Mouse (Mus musculus) olfactory bulb, adult 2 months (tissue): ENCODE measurements around the gene Tph2. TPM values are rescaled to one million over a fixed set of nuclear protein-coding genes. Genes with fewer than 3 reads are reported as not detected.
"Not testable (repeated sequence)": the region's sequence is repeated elsewhere in the genome, so short reads cannot be mapped to it uniquely, and the experiment has no call there.

Source experiments
- H3K27ac ChIP-seq: fragments of 200-500 bp; 2 replicates; pipeline ENCODE4 v1.5.1; 2012; ENCODE audit warnings: low read depth, low read length; ENCODE audit not compliant: insufficient read depth
- H3K4me1 ChIP-seq: fragments of 200-500 bp; 2 replicates; pipeline ENCODE4 v1.6.1; 2012; ENCODE audit warnings: low read length; ENCODE audit not compliant: control insufficient read depth, insufficient read depth
- H3K4me3 ChIP-seq: fragments of 200-500 bp; 2 replicates; pipeline ENCODE4 v1.5.1; 2012; ENCODE audit warnings: mild to moderate bottlenecking, low read depth, low read length, moderate library complexity; ENCODE audit not compliant: insufficient read depth
- CTCF ChIP-seq: fragments of 200-500 bp; IDR thresholded peaks from 2 replicates; pipeline ENCODE4 v1.5.1; 2012; ENCODE audit warnings: low read depth, mild to moderate bottlenecking, low read length, moderate library complexity; ENCODE audit not compliant: insufficient read depth
- POLR2A ChIP-seq: fragments of 200-500 bp; IDR thresholded peaks from 2 replicates; pipeline ENCODE4 v1.6.1; 2012; ENCODE audit warnings: mild to moderate bottlenecking, low read depth, low read length, moderate library complexity; ENCODE audit not compliant: insufficient read depth
- WGBS: fragments of 180-500 bp; shearing (Covaris S2); methylation state at CpG from one replicate; pipeline ENCODE4 v1.1.7; 2018; 5-methylcytosine and 5-hydroxymethylcytosine counted together
- polyA plus RNA-seq: library from polyadenylated mRNA; stranded (reverse); fragments of >200 nt; gene quantifications from 2 replicates; pipeline ENCODE4 v1.2.4, GENCODE M21; 2012; ENCODE audit warnings: low replicate concordance; ENCODE audit not compliant: missing spikeins, insufficient read depth, insufficient read length

The Tph2 gene
- polyA plus RNA-seq, 1 experiment = not detected

- WGBS = 76% methylated on average over 1 of the region's 1 CpGs
- Histone ChIP-seq H3K4me1 (no peaks in the 10 kb centered on the region), H3K4me3 (no peak overlapping the region), H3K27ac (no peak overlapping the region)
- TF ChIP-seq CTCF = no peak
- no peak for TF ChIP-seq POLR2A
Observed at GRCm38 (mm10) chr10:115187390-115187789, 2.6 kb upstream of the Tph2 start.

- H3K4me3 ChIP-seq = no peak overlapping the region
- H3K4me1 ChIP-seq = no peaks in the 10 kb centered on the region
- H3K27ac ChIP-seq = no peak overlapping the region
- 73% methylated on average over 3 of the region's 3 CpGs for WGBS
- TF ChIP-seq CTCF (no peak), POLR2A (no peak)
Observed at GRCm38 (mm10) chr10:115181034-115181433, 3.8 kb downstream of the Tph2 start.

GRCm38 (mm10) chr10:115178019-115178418 is 6.8 kb downstream of the Tph2 start:
- H3K4me1 ChIP-seq, H3K4me3 ChIP-seq, H3K27ac ChIP-seq: not testable (repeated sequence)
- 76% methylated on average over 6 of the region's 6 CpGs for WGBS

- Histone ChIP-seq H3K4me1 (peaks cover 11% of the 10 kb centered on the region), H3K27ac (no peak overlapping the region), H3K4me3 (no peak overlapping the region)
- 37% methylated on average over 12 of the region's 12 CpGs for WGBS
- TF ChIP-seq POLR2A (no peak), CTCF (no peak)
Observed at GRCm38 (mm10) chr10:115175591-115175991, 9.2 kb downstream of the Tph2 start.

- Histone ChIP-seq H3K4me1 (peaks cover 13% of the 10 kb centered on the region), H3K4me3 (no peak overlapping the region), H3K27ac (no peak overlapping the region)
- 51% methylated on average over 10 of the region's 10 CpGs for whole genome bisulfite sequencing
- TF ChIP-seq POLR2A = no peak
- no peak for TF ChIP-seq CTCF
Observed at GRCm38 (mm10) chr10:115173336-115173735, 11.5 kb downstream of the Tph2 start.

GRCm38 (mm10) chr10:115171351-115171818 is 13.4 kb downstream of the Tph2 start:
- WGBS = 18% methylated on average over 8 of the region's 8 CpGs
- no peak overlapping the region for H3K27ac ChIP-seq
- H3K4me3 ChIP-seq = no peak overlapping the region
- no peak for TF ChIP-seq CTCF
- TF ChIP-seq POLR2A = no peak
- H3K4me1 ChIP-seq = peaks cover 13% of the 10 kb centered on the region

- no peak for TF ChIP-seq CTCF
- TF ChIP-seq POLR2A = no peak
- 65% methylated on average over 7 of the region's 7 CpGs for WGBS
- H3K4me3 ChIP-seq = no peak overlapping the region
- peaks cover 13% of the 10 kb centered on the region for H3K4me1 ChIP-seq
- no peak overlapping the region for H3K27ac ChIP-seq
Observed at GRCm38 (mm10) chr10:115170496-115171350, 14.1 kb downstream of the Tph2 start.

GRCm38 (mm10) chr10:115169410-115169809 is 15.4 kb downstream of the Tph2 start:
- WGBS = 43% methylated on average over 9 of the region's 9 CpGs
- TF ChIP-seq POLR2A = no peak
- TF ChIP-seq CTCF = no peak
- Histone ChIP-seq H3K4me3 (no peak overlapping the region), H3K4me1 (peaks cover 10% of the 10 kb centered on the region; the same call in 1 of the 2 replicates), H3K27ac (no peak overlapping the region)

GRCm38 (mm10) chr10:115160289-115160688 is 24.5 kb downstream of the Tph2 start:
- TF ChIP-seq POLR2A (no peak), CTCF (no peak)
- WGBS = 77% methylated on average over 5 of the region's 5 CpGs
- Histone ChIP-seq H3K4me1 (no peaks in the 10 kb centered on the region), H3K4me3 (no peak overlapping the region), H3K27ac (no peak overlapping the region)

GRCm38 (mm10) chr10:115147308-115147707 is 37.5 kb downstream of the Tph2 start:
- Histone ChIP-seq H3K4me1 (no peaks in the 10 kb centered on the region), H3K27ac (no peak overlapping the region), H3K4me3 (no peak overlapping the region)
- TF ChIP-seq CTCF (no peak), POLR2A (no peak)
- 67% methylated on average over 5 of the region's 5 CpGs for WGBS
